Comparison of ENCODE assay signal across 8 mouse cellular contexts in genomic region chr8:106603933-106604332, GRCm38 (mm10). TPM values are rescaled to one million over a fixed set of nuclear protein-coding genes. Genes with fewer than 3 reads are reported as not detected.
DNase-seq lines count a peak whose midpoint lies in the region; ATAC-seq lines count a peak whose summit lies in the region.

No protein-coding gene starts in this region.

- no peak overlapping the region for H3K27ac ChIP-seq in heart, embryonic 13.5 days (replicated peaks)
- no peak overlapping the region for H3K27ac ChIP-seq in forebrain, embryonic 15.5 days (replicated peaks)
- no peak overlapping the region for H3K27ac ChIP-seq in liver, embryonic 13.5 days

- peak overlapping the region; percentile 96 for H3K4me2 ChIP-seq in heart, embryonic 13.5 days
- peak overlapping the region; percentile 93 for H3K4me2 ChIP-seq in forebrain, embryonic 15.5 days (replicated peaks)
- peak overlapping the region; percentile 56 for H3K4me2 ChIP-seq in liver, embryonic 13.5 days

- peak overlapping the region; percentile 62 for H3K4me3 ChIP-seq in heart, embryonic 13.5 days
- peak overlapping the region; percentile 49 for H3K4me3 ChIP-seq in forebrain, embryonic 15.5 days
- H3K4me3 ChIP-seq in liver, embryonic 13.5 days (replicated peaks), result peak overlapping the region; percentile 56

- 1% methylated on average over 17 of the region's 19 CpGs for WGBS in heart, embryonic 13.5 days
- WGBS in forebrain, embryonic 15.5 days, result under 1% methylated on average over 19 of the region's 19 CpGs
- 2% methylated on average over 19 of the region's 19 CpGs for WGBS in liver, embryonic 13.5 days (ENCODE audit: insufficient replicate concordance)

- H3K36me3 ChIP-seq in heart, embryonic 13.5 days, result no peaks in the 10 kb centered on the region
- no peaks in the 10 kb centered on the region for H3K36me3 ChIP-seq in forebrain, embryonic 15.5 days
- no peaks in the 10 kb centered on the region for H3K36me3 ChIP-seq in liver, embryonic 13.5 days

- H3K27me3 ChIP-seq in heart, embryonic 13.5 days (replicated peaks), result peaks cover 84% of the 10 kb centered on the region
- peaks cover 43% of the 10 kb centered on the region for H3K27me3 ChIP-seq in forebrain, embryonic 15.5 days
- H3K27me3 ChIP-seq in liver, embryonic 13.5 days, result peaks cover 71% of the 10 kb centered on the region

- H3K9me3 ChIP-seq in heart, embryonic 13.5 days, result no peaks in the 10 kb centered on the region
- H3K9me3 ChIP-seq in forebrain, embryonic 15.5 days, result no peaks in the 10 kb centered on the region
- H3K9me3 ChIP-seq in liver, embryonic 13.5 days (replicated peaks), result no peaks in the 10 kb centered on the region

- peaks cover 20% of the 10 kb centered on the region for H3K4me1 ChIP-seq in heart, embryonic 13.5 days
- peaks cover 16% of the 10 kb centered on the region for H3K4me1 ChIP-seq in forebrain, embryonic 15.5 days
- H3K4me1 ChIP-seq in liver, embryonic 13.5 days (replicated peaks), result 0 out of 2 replicates have a peak, but pooled peaks cover 9% of the 10 kb centered on the region

- 0 out of 2 replicates have a peak, but pooled peaks have one; percentile 2 for ATAC-seq in heart, embryonic 13.5 days (ENCODE audit: extremely low read depth, insufficient number of reproducible peaks, low FRiP score, low TSS enrichment)
- no peak for ATAC-seq in forebrain, embryonic 15.5 days (replicated peaks)
- ATAC-seq in liver, embryonic 13.5 days (ENCODE audit: low read depth), result no peak

- no peak for DNase-seq in heart, adult 9 months (ENCODE audit: low spot score in 2 of 2)
- DNase-seq in ES-CJ7 (ENCODE audit: low read depth, low spot score), result peak; percentile 86
- no peak for DNase-seq in liver, embryonic 13.5 days
- no peak for DNase-seq in frontal cortex, postnatal 25 days (ENCODE audit: low spot score in 2 of 2)
- no peak for DNase-seq in gastrocnemius, postnatal 4 days (ENCODE audit: low spot score in 2 of 2)
- no peak for DNase-seq in frontal cortex, postnatal 10 days (ENCODE audit: low spot score in 2 of 2)

- H3K9ac ChIP-seq in heart, embryonic 13.5 days, result peak overlapping the region; percentile 74; the same call in 1 of the 2 replicates
- peak overlapping the region; percentile 37; the same call in 1 of the 2 replicates for H3K9ac ChIP-seq in forebrain, embryonic 15.5 days (replicated peaks)
- H3K9ac ChIP-seq in liver, embryonic 13.5 days, result peak overlapping the region; percentile 63; the same call in 1 of the 2 replicates

RNA-seq across cellular contexts. Expression of gene Cdh1, which starts 0.8 kb away (rescaled TPM):
- 3.0 and 3.2 TPM in 2 replicates for polyA plus RNA-seq in heart, embryonic 13.5 days (2015; fragmentation: Nextera tagmentation; extraction: Ambion mirVana)
- 1.2 and 1.8 TPM in 2 replicates for polyA plus RNA-seq in forebrain, embryonic 15.5 days (2015; fragmentation: Nextera tagmentation; extraction: Ambion mirVana)
- 12.1 and 17.3 TPM in 2 replicates for polyA plus RNA-seq in liver, embryonic 13.5 days (2015; fragmentation: Nextera tagmentation; extraction: Ambion mirVana)
- total RNA-seq in gastrocnemius, postnatal 4 days (2021), result 1 to 10 TPM; 1.2 TPM

RNA-seq across cellular contexts. Expression of gene Gm10073, which starts 30.7 kb away (rescaled TPM):
- 6.0 and 11.9 TPM in 2 replicates for polyA plus RNA-seq in heart, embryonic 13.5 days (2015; fragmentation: Nextera tagmentation; extraction: Ambion mirVana)
- 5.2 and 7.9 TPM in 2 replicates for polyA plus RNA-seq in forebrain, embryonic 15.5 days (2015; fragmentation: Nextera tagmentation; extraction: Ambion mirVana)
- 12.0 and 12.4 TPM in 2 replicates for polyA plus RNA-seq in liver, embryonic 13.5 days (2015; fragmentation: Nextera tagmentation; extraction: Ambion mirVana)
- total RNA-seq in gastrocnemius, postnatal 4 days (2021), result 100 to 1,000 TPM; 157 to 177 TPM
